Mouse (Mus musculus) heart, adult 2 months (tissue): ENCODE results near the gene Olfr965. TPM values are rescaled to one million over a fixed set of nuclear protein-coding genes. Genes with fewer than 3 reads are reported as not detected.

Experiments used
- DNase-seq, 2 experiments: peaks; one replicate each; pipeline ENCODE4 v3.0.0; 2021
- H3K27ac ChIP-seq: fragments of 200-600 bp; 2 replicates; pipeline ENCODE4 v1.8.1; 2022
- H3K27me3 ChIP-seq: fragments of 200-500 bp; 2 replicates; pipeline ENCODE4 v1.6.1; 2012; ENCODE audit warnings: mild to moderate bottlenecking, low read length, inconsistent platforms, mixed read lengths; ENCODE audit not compliant: control insufficient read depth, insufficient read depth
- H3K36me3 ChIP-seq: fragments of 200-500 bp; 2 replicates; pipeline ENCODE4 v1.6.1; 2012; ENCODE audit warnings: low read length, inconsistent platforms; ENCODE audit not compliant: control insufficient read depth, insufficient read depth
- H3K4me1 ChIP-seq: fragments of 200-500 bp; 2 replicates; pipeline ENCODE4 v1.6.1; 2011; ENCODE audit warnings: low read length; ENCODE audit not compliant: control insufficient read depth, insufficient read depth
- H3K4me3 ChIP-seq: fragments of 200-600 bp; 2 replicates; pipeline ENCODE4 v1.8.1; 2022
- H3K79me2 ChIP-seq: fragments of 200-500 bp; replicated peaks from 2 replicates; pipeline ENCODE4 v1.6.1; 2012; ENCODE audit warnings: mild to moderate bottlenecking, inconsistent platforms, low read length, moderate library complexity, mixed read lengths; ENCODE audit not compliant: control insufficient read depth, insufficient read depth
- H3K9ac ChIP-seq: fragments of 200-500 bp; 2 replicates; pipeline ENCODE4 v1.6.1; 2012; ENCODE audit warnings: low read depth, mild to moderate bottlenecking, control low read depth, inconsistent platforms, low read length, mixed read lengths
- CTCF ChIP-seq: fragments of 200-600 bp; IDR thresholded peaks from 2 replicates; pipeline ENCODE4 v1.8.1; 2022; ENCODE audit warnings: antibody characterized with exemption, mild to moderate bottlenecking, moderate library complexity
- EP300 ChIP-seq: fragments of 200-500 bp; IDR thresholded peaks from 2 replicates; pipeline ENCODE4 v1.6.1; 2011; ENCODE audit warnings: low read depth, low read length, control low read depth; ENCODE audit not compliant: insufficient read depth
- POLR2A ChIP-seq: fragments of 200-500 bp; IDR thresholded peaks from 2 replicates; pipeline ENCODE4 v1.6.1; 2011; ENCODE audit warnings: mild to moderate bottlenecking, low read depth, low read length, control low read depth; ENCODE audit not compliant: insufficient read depth
- WGBS: fragments of 180-500 bp; shearing (Covaris S2); methylation state at CpG from one replicate; pipeline ENCODE4 v1.1.7; 2018; 5-methylcytosine and 5-hydroxymethylcytosine counted together
- intact Hi-C: fragments of 180-260 bp; cut with DNase I; formaldehyde crosslinking; loops from one replicate; pipeline ENCODE4 v1.15.1; 2025
- polyA plus RNA-seq: library from polyadenylated mRNA; depleted of rRNA; stranded (reverse); fragments of >200 nt; gene quantifications from 2 replicates; pipeline ENCODE4 v1.2.3, GENCODE M21; 2012; rRNA removed
- total RNA-seq, 2 experiments: library from RNA; stranded (reverse); gene quantifications; 2 replicates each; pipeline ENCODE4 v1.2.3; 2021

Gene Olfr965
- total and polyA plus RNA-seq, 3 experiments = not detected

- DNase-seq = no peak
- Histone ChIP-seq H3K79me2 (no peaks in the 10 kb centered on the region), H3K36me3 (no peaks in the 10 kb centered on the region), H3K27me3 (no peaks in the 10 kb centered on the region), H3K27ac (no peak within 1 kb of the TSS), H3K4me3 (no peak within 1 kb of the TSS), H3K4me1 (no peaks in the 10 kb centered on the region), H3K9ac (no peak within 1 kb of the TSS)
- intact Hi-C loops = no loop called here
- TF ChIP-seq EP300 = no peak
- no peak for TF ChIP-seq POLR2A
- no peak for TF ChIP-seq CTCF
These were observed 4.1 kb upstream of the Olfr965 start, which contains the start of gene Olfr149 for GRCm38 (mm10) chr9:39707017-39707416. Gene Olfr149 (minus strand): TSS chr9:39707117.

GRCm38 (mm10) chr9:39708958-39709357 lies 2.2 kb upstream of the Olfr965 start:
- intact Hi-C loops = no loop called here
- WGBS = 21% methylated on average over 3 of the region's 3 CpGs
- no peak overlapping the region for H3K9ac ChIP-seq
- H3K4me1 ChIP-seq = no peaks in the 10 kb centered on the region
- peak in 1 of 2 experiments; percentile 4 for DNase-seq
- no peak overlapping the region for H3K27ac ChIP-seq
- no peak overlapping the region for H3K4me3 ChIP-seq
- TF ChIP-seq POLR2A (no peak), EP300 (no peak), CTCF (no peak)
- H3K27me3 ChIP-seq = no peaks in the 10 kb centered on the region
- H3K36me3 ChIP-seq = no peaks in the 10 kb centered on the region
- H3K79me2 ChIP-seq = no peaks in the 10 kb centered on the region

GRCm38 (mm10) chr9:39730678-39731077 lies 19.5 kb downstream of the Olfr965 start, which contains the start of gene Olfr150:
Gene Olfr150 (plus strand): TSS chr9:39730978.
- no peak for DNase-seq
- TF ChIP-seq CTCF = no peak
- no peak for TF ChIP-seq POLR2A
- no peak for TF ChIP-seq EP300
- intact Hi-C loops = no loop called here

GRCm38 (mm10) chr9:39740741-39741140 lies 29.6 kb downstream of the Olfr965 start:
- Histone ChIP-seq H3K27ac (no peak overlapping the region), H3K9ac (no peak overlapping the region), H3K36me3 (no peaks in the 10 kb centered on the region), H3K79me2 (no peaks in the 10 kb centered on the region), H3K4me3 (no peak overlapping the region), H3K27me3 (no peaks in the 10 kb centered on the region), H3K4me1 (no peaks in the 10 kb centered on the region)
- intact Hi-C loops = no loop called here
- TF ChIP-seq POLR2A (no peak), CTCF (no peak), EP300 (no peak)
- 84% methylated on average over 1 of the region's 1 CpGs for WGBS
- DNase-seq = no peak

More at GRCm38 (mm10) chr9:39730678-39731077, 19.5 kb downstream of the Olfr965 start, which contains the start of gene Olfr150:
- Histone ChIP-seq H3K9ac (no peak within 1 kb of the TSS), H3K4me3 (no peak within 1 kb of the TSS), H3K36me3 (no peaks in the 10 kb centered on the region), H3K4me1 (no peaks in the 10 kb centered on the region), H3K27me3 (no peaks in the 10 kb centered on the region), H3K79me2 (no peaks in the 10 kb centered on the region), H3K27ac (no peak within 1 kb of the TSS)

GRCm38 (mm10) chr9:39745949-39746348 lies 34.8 kb downstream of the Olfr965 start, which contains the start of gene Olfr967:
Gene Olfr967 (plus strand): TSS chr9:39746249.
- intact Hi-C loops = no loop called here
- Histone ChIP-seq H3K27me3 (no peaks in the 10 kb centered on the region), H3K4me1 (no peaks in the 10 kb centered on the region), H3K79me2 (no peaks in the 10 kb centered on the region), H3K4me3 (no peak within 1 kb of the TSS), H3K9ac (no peak within 1 kb of the TSS), H3K27ac (no peak within 1 kb of the TSS), H3K36me3 (no peaks in the 10 kb centered on the region)
- TF ChIP-seq CTCF (no peak), POLR2A (no peak), EP300 (no peak)
- DNase-seq = no peak

- H3K79me2 ChIP-seq = no peaks in the 10 kb centered on the region
- H3K36me3 ChIP-seq = no peaks in the 10 kb centered on the region
- H3K4me3 ChIP-seq = no peak overlapping the region
- TF ChIP-seq CTCF = no peak
- WGBS = 70% methylated on average over 1 of the region's 1 CpGs
- no peaks in the 10 kb centered on the region for H3K4me1 ChIP-seq
- H3K9ac ChIP-seq = no peak overlapping the region
- intact Hi-C loops = no loop called here
- DNase-seq = no peak
- H3K27ac ChIP-seq = no peak overlapping the region
- H3K27me3 ChIP-seq = no peaks in the 10 kb centered on the region
These were observed 35.3 kb downstream of the Olfr965 start for GRCm38 (mm10) chr9:39746428-39746827.

Other genes with a start within 250 kb of the Olfr965 start
- gene Olfr955, start 239.4 kb upstream of the Olfr965 start, total RNA-seq = not detected
- gene Olfr955, start 239.4 kb upstream of the Olfr965 start, polyA plus RNA-seq = not detected in 2 replicates
- gene Olfr44, start 217.4 kb upstream of the Olfr965 start, total RNA-seq = not detected
- not detected in 2 replicates for gene Olfr44, start 217.4 kb upstream of the Olfr965 start, polyA plus RNA-seq
- not detected for gene Olfr957, start 195.5 kb upstream of the Olfr965 start, total RNA-seq
- gene Olfr957, start 195.5 kb upstream of the Olfr965 start, polyA plus RNA-seq = not detected in 2 replicates
- gene Olfr958, start 157.3 kb upstream of the Olfr965 start, total RNA-seq = not detected
- not detected in 2 replicates for gene Olfr958, start 157.3 kb upstream of the Olfr965 start, polyA plus RNA-seq
- gene Olfr959, start 135.8 kb upstream of the Olfr965 start, total RNA-seq = not detected
- not detected in 2 replicates for gene Olfr959, start 135.8 kb upstream of the Olfr965 start, polyA plus RNA-seq
- gene AW551984, start 107.0 kb upstream of the Olfr965 start, total RNA-seq = under 1 TPM; 0.14 to 0.26 TPM
- gene AW551984, start 107.0 kb upstream of the Olfr965 start, polyA plus RNA-seq = 0.20 and 0.67 TPM in 2 replicates
- not detected for gene Olfr148, start 100.7 kb upstream of the Olfr965 start, total RNA-seq
- not detected in 2 replicates for gene Olfr148, start 100.7 kb upstream of the Olfr965 start, polyA plus RNA-seq
- not detected for gene Olfr960, start 90.0 kb upstream of the Olfr965 start, total RNA-seq
- gene Olfr960, start 90.0 kb upstream of the Olfr965 start, polyA plus RNA-seq = not detected in 2 replicates
- not detected for gene Olfr961, start 66.3 kb upstream of the Olfr965 start, total RNA-seq
- not detected in 2 replicates for gene Olfr961, start 66.3 kb upstream of the Olfr965 start, polyA plus RNA-seq
- not detected for gene Olfr963, start 44.1 kb upstream of the Olfr965 start, total RNA-seq
- not detected in 2 replicates for gene Olfr963, start 44.1 kb upstream of the Olfr965 start, polyA plus RNA-seq
- gene Olfr149, start 4.2 kb upstream of the Olfr965 start, total RNA-seq = not detected
- gene Olfr149, start 4.2 kb upstream of the Olfr965 start, polyA plus RNA-seq = not detected in 2 replicates
- gene Olfr150, start 19.6 kb downstream of the Olfr965 start, total RNA-seq = not detected
- not detected in 2 replicates for gene Olfr150, start 19.6 kb downstream of the Olfr965 start, polyA plus RNA-seq
- gene Olfr967, start 34.9 kb downstream of the Olfr965 start, total RNA-seq = not detected
- gene Olfr967, start 34.9 kb downstream of the Olfr965 start, polyA plus RNA-seq = not detected in 2 replicates
- gene Olfr968, start 71.9 kb downstream of the Olfr965 start, total RNA-seq = not detected
- gene Olfr968, start 71.9 kb downstream of the Olfr965 start, polyA plus RNA-seq = not detected in 2 replicates
- not detected for gene Olfr969, start 79.6 kb downstream of the Olfr965 start, total RNA-seq
- gene Olfr969, start 79.6 kb downstream of the Olfr965 start, polyA plus RNA-seq = not detected in 2 replicates
- not detected for gene Olfr970, start 97.5 kb downstream of the Olfr965 start, total RNA-seq
- gene Olfr970, start 97.5 kb downstream of the Olfr965 start, polyA plus RNA-seq = not detected in 2 replicates
- not detected for gene Olfr971, start 125.5 kb downstream of the Olfr965 start, total RNA-seq
- not detected in 2 replicates for gene Olfr971, start 125.5 kb downstream of the Olfr965 start, polyA plus RNA-seq
- not detected for gene Olfr972, start 155.1 kb downstream of the Olfr965 start, total RNA-seq
- not detected in 2 replicates for gene Olfr972, start 155.1 kb downstream of the Olfr965 start, polyA plus RNA-seq
- not detected for gene Olfr229, start 196.0 kb downstream of the Olfr965 start, total RNA-seq
- not detected in 2 replicates for gene Olfr229, start 196.0 kb downstream of the Olfr965 start, polyA plus RNA-seq
- gene Olfr974, start 226.1 kb downstream of the Olfr965 start, total RNA-seq = not detected
- gene Olfr974, start 226.1 kb downstream of the Olfr965 start, polyA plus RNA-seq = not detected in 2 replicates
- not detected for gene Olfr975, start 240.7 kb downstream of the Olfr965 start, total RNA-seq
- not detected in 2 replicates for gene Olfr975, start 240.7 kb downstream of the Olfr965 start, polyA plus RNA-seq
- not detected for gene Olfr976, start 249.8 kb downstream of the Olfr965 start, total RNA-seq
- not detected in 2 replicates for gene Olfr976, start 249.8 kb downstream of the Olfr965 start, polyA plus RNA-seq